8 mouse cellular contexts compared by ENCODE assay signal in the genomic region with DNA sequence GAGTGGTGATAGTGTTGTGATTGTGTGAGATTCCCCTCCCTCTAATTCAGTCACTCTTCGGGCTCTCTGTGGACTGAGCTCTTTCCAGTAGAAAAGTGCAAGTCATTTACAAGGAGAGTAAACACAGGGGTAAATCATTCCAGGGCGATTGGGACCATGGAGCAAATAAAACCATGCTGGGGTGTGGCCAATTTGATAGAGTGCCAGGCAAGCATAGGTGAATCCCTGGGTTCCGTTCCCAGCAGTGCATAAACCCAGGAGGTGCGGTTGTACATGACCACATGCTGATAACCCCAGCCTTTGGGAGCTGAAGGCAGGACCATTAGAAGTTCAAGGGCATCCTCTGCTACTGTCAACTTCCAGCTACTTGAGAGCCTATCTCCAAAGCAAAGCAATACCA. TPM values are rescaled to one million over a fixed set of nuclear protein-coding genes. Genes with fewer than 3 reads are reported as not detected.
DNase-seq lines count a peak whose midpoint lies in the region; ATAC-seq and TF ChIP-seq lines count a peak whose summit lies in the region.

No protein-coding gene starts in this region.

- H3K27me3 ChIP-seq in cerebellum, adult 2 months (ENCODE audit: control insufficient read depth, insufficient read depth, low read length): no peaks in the 10 kb centered on the region
- H3K27me3 ChIP-seq in hindbrain, embryonic 16.5 days (replicated peaks; ENCODE audit: control insufficient read depth, insufficient read depth, low read length): no peaks in the 10 kb centered on the region
- H3K27me3 ChIP-seq in liver, embryonic 15.5 days: peaks cover 43% of the 10 kb centered on the region

- no peak for ATAC-seq in cerebellum, adult (ENCODE audit: insufficient number of reproducible peaks, low FRiP score, low TSS enrichment)
- no peak for ATAC-seq in hindbrain, embryonic 16.5 days
- ATAC-seq in liver, embryonic 15.5 days (ENCODE audit: insufficient read depth): no peak

- TF ChIP-seq CTCF in cerebellum, adult 2 months (IDR thresholded peaks at IDR 0.05; ENCODE audit: borderline replicate concordance, insufficient read depth, low read depth, low read length): no peak

- peak overlapping the region; percentile 21 for H3K4me3 ChIP-seq in cerebellum, adult 2 months (replicated peaks; ENCODE audit: insufficient read depth, low read depth, low read length)
- peak overlapping the region; percentile 65 for H3K4me3 ChIP-seq in hindbrain, embryonic 16.5 days (ENCODE audit: low read length)
- H3K4me3 ChIP-seq in liver, embryonic 15.5 days (replicated peaks): peak overlapping the region; percentile 35; the same call in 1 of the 2 replicates

- H3K4me1 ChIP-seq in cerebellum, adult 2 months (ENCODE audit: control insufficient read depth, insufficient read depth, low read length): peaks cover 3% of the 10 kb centered on the region; the same call in 1 of the 2 replicates
- H3K4me1 ChIP-seq in hindbrain, embryonic 16.5 days (ENCODE audit: control insufficient read depth, insufficient read depth, low read depth, low read length): peaks cover 4% of the 10 kb centered on the region
- 0 out of 2 replicates have a peak, but pooled peaks cover 5% of the 10 kb centered on the region for H3K4me1 ChIP-seq in liver, embryonic 15.5 days (replicated peaks)

- peak in 1 of 2 experiments; percentile 21 for DNase-seq in cerebellum, adult 2 months
- DNase-seq in R1 (ENCODE audit: low read depth, low spot score): peak; percentile 19
- DNase-seq in urinary bladder, adult 2 months (ENCODE audit: low spot score): no peak
- DNase-seq in lung, postnatal 36 days: no peak
- DNase-seq in lung, adult 18-20 months: no peak

- H3K4me2 ChIP-seq in hindbrain, embryonic 16.5 days (ENCODE audit: low read length): peak overlapping the region; percentile 91
- peak overlapping the region; percentile 57 for H3K4me2 ChIP-seq in liver, embryonic 15.5 days

- no peaks in the 10 kb centered on the region for H3K36me3 ChIP-seq in hindbrain, embryonic 16.5 days (ENCODE audit: control insufficient read depth, insufficient read depth, low read length)
- H3K36me3 ChIP-seq in liver, embryonic 15.5 days (replicated peaks): no peaks in the 10 kb centered on the region

- no peak overlapping the region for H3K9ac ChIP-seq in hindbrain, embryonic 16.5 days (ENCODE audit: low read depth, low read length)
- H3K9ac ChIP-seq in liver, embryonic 15.5 days: no peak overlapping the region

- no peak for TF ChIP-seq POLR2A in cerebellum, adult 2 months (IDR thresholded peaks at IDR 0.05; ENCODE audit: borderline replicate concordance, insufficient read depth, low read length)

- H3K9me3 ChIP-seq in hindbrain, embryonic 16.5 days (ENCODE audit: control insufficient read depth, low read length): no peaks in the 10 kb centered on the region
- no peaks in the 10 kb centered on the region for H3K9me3 ChIP-seq in liver, embryonic 15.5 days (replicated peaks)

- H3K27ac ChIP-seq in cerebellum, adult 2 months (ENCODE audit: insufficient read depth, low read length): no peak overlapping the region
- H3K27ac ChIP-seq in hindbrain, embryonic 16.5 days (ENCODE audit: low read depth, low read length): no peak overlapping the region
- H3K27ac ChIP-seq in liver, embryonic 15.5 days (replicated peaks): no peak overlapping the region

- WGBS in cerebellum, adult 2 months: 25% methylated on average over 4 of the region's 4 CpGs
- WGBS in hindbrain, embryonic 16.5 days: 33% methylated on average over 4 of the region's 4 CpGs
- 20% methylated on average over 4 of the region's 4 CpGs for WGBS in liver, embryonic 15.5 days (ENCODE audit: insufficient replicate concordance)

RNA-seq across cellular contexts. Expression of gene Slc15a4, which starts 0.5 kb away (rescaled TPM):
- polyA plus RNA-seq in cerebellum, adult 2 months (2012; rRNA removed): 24.2 and 24.9 TPM in 2 replicates
- 29.1 and 29.6 TPM in 2 replicates for polyA plus RNA-seq in hindbrain, embryonic 16.5 days (2015; fragmentation: Nextera tagmentation; extraction: Ambion mirVana)
- polyA plus RNA-seq in liver, embryonic 15.5 days (2015; fragmentation: Nextera tagmentation; extraction: Ambion mirVana): 9.8 TPM in 2 replicates
- 14.8 and 41.4 TPM in 2 replicates for polyA plus RNA-seq in urinary bladder, adult 2 months (2012; rRNA removed)

RNA-seq across cellular contexts. Expression of gene Glt1d1, which starts 1.1 kb away (rescaled TPM):
- polyA plus RNA-seq in cerebellum, adult 2 months (2012; rRNA removed): 13.8 and 16.0 TPM in 2 replicates
- 1.5 and 1.7 TPM in 2 replicates for polyA plus RNA-seq in hindbrain, embryonic 16.5 days (2015; fragmentation: Nextera tagmentation; extraction: Ambion mirVana)
- polyA plus RNA-seq in liver, embryonic 15.5 days (2015; fragmentation: Nextera tagmentation; extraction: Ambion mirVana): 0.10 and 0.37 TPM in 2 replicates
- 0.08 and 0.09 TPM in 2 replicates for polyA plus RNA-seq in urinary bladder, adult 2 months (2012; rRNA removed)
